Mouse (Mus musculus): Measurements from ENCODE around the gene Emg1. TPM values are rescaled to one million over a fixed set of nuclear protein-coding genes. Genes with fewer than 3 reads are reported as not detected.

Gene Emg1
- polyA plus RNA-seq (2012; rRNA removed), result 72.1 and 82.3 TPM in 2 replicates

GRCm38 (mm10) chr6:124711824-124712782 is at the start of gene Emg1, which contains the start of gene Phb2:
Emg1 (minus strand) TSS chr6:124712178.
Phb2 (plus strand) TSS chr6:124712336.

DNA sequence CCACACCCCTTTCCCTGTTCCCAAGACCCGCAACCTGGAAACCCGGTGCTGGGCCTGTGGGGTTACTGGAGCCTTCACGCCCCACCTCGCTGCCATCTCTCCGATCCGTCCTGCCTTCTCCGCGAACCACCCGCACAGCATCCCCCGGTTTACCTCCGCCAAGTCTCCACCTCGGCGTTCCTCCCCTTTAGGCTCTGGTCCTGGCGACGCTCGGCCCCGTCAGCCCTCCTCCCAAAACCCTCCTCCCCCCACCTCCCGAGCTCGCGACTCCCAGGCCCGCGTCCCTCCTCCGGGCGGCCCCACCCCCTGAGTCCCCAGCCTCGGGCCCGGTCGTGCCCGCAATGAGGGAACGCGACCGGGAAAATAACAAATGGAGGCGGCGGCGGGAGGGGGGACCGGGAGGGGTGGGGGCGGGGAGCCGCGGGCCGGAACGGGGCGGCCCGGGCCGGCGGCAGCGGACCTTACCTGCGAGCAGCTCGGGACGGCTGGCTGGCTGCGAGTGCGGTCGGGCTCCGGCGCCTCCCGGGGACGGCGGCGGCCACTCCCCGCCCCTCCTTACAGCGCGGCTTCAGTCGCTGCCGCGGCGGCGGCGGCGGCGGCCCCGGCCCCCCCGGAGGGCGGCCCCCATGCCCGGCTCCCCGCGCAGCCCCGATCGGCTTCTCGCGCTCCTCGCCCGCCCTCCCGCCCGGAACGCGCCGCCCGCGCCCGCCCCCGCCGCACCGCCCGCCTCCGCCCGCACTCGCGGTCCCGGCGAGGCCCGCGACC is 44.0 kb upstream of the Emg1 start, which contains the start of the genes Gm45234 and Atn1:
Gene Gm45234, minus strand, starts transcription at position 191 of the 765 bp plus-strand sequence.
Gene Atn1, minus strand, starts transcription at position 694 of the 765 bp plus-strand sequence.

GRCm38 (mm10) chr6:124740888-124741761 is 29.1 kb upstream of the Emg1 start, which contains the start of gene Grcc10:
Grcc10 (minus strand) TSS chr6:124741374.

GRCm38 (mm10) chr6:124738511-124739023 is 26.6 kb upstream of the Emg1 start, which contains the start of gene Ptpn6:
Ptpn6 (minus strand) TSS chr6:124738714.

DNA sequence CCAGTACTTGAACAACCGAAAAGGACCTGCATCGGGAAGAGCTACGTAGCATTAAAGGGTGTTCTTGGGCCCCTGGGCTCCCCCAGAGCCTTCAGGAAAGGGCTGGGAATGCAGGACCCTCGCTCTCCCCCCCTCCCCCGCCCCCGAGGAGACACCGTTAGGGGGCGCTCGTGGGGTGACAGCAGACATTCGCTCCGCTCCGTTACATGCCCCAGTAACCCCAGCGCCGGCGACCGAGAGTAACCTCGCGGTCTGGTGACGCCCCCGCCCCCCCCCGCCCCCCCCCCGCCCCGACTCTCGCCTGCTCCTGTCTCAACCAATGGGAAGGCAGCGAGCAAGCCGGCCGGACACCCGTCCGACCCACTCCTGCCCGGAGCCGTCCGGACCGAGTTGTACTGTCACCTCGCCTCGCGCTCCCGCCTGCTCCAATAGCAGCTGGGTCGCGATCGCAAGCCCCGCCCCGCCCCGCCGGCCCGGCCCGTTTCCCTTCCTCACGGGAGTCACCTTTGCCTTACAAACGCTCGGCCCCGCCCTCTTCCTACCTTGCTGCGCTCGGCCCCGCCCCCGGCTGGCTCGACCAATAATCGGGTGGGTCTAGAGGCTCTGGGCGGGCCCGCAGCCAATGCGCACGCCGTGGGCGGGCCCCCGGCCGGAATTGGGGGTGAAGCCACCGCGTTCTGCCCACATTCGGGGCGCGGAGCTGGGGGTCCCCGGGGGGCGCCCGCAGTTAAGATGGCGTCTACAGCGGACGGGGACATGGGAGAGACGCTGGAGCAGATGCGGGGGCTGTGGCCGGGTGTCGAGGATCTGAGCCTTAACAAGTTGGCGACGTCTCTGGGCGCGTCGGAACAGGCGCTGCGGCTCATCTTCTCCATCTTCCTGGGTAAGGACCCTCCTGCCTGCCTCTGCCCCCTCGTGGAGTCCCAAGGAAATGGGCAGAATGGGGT is 49.2 kb downstream of the Emg1 start, which contains the start of gene Lpcat3:
Gene Lpcat3, plus strand, starts transcription at position 551 of the 947 bp plus-strand sequence.

Other genes with a start within 250 kb of the Emg1 start
- gene Clstn3, start 247.4 kb downstream of the Emg1 start, polyA plus RNA-seq (2012; rRNA removed), result 3.7 and 3.8 TPM in 2 replicates
- 14.3 and 16.2 TPM in 2 replicates for gene C1rl, start 219.1 kb downstream of the Emg1 start, polyA plus RNA-seq (2012; rRNA removed)
- 29.2 and 33.8 TPM in 2 replicates for gene C1ra, start 199.8 kb downstream of the Emg1 start, polyA plus RNA-seq (2012; rRNA removed)
- gene C1s1, start 169.8 kb downstream of the Emg1 start, polyA plus RNA-seq (2012; rRNA removed), result 152 and 156 TPM in 2 replicates
- gene C1rb, start 141.9 kb downstream of the Emg1 start, polyA plus RNA-seq (2012; rRNA removed), result not detected in 2 replicates
- gene C1s2, start 76.1 kb downstream of the Emg1 start, polyA plus RNA-seq (2012; rRNA removed), result 0.01 TPM in 1 of 2 replicates, not detected in the other
- 144 and 183 TPM in 2 replicates for gene Lpcat3, start 49.2 kb downstream of the Emg1 start, polyA plus RNA-seq (2012; rRNA removed)
- gene Phb2, start 158 bp upstream of the Emg1 start, polyA plus RNA-seq (2012; rRNA removed), result 119 and 130 TPM in 2 replicates
- 33.5 and 37.1 TPM in 2 replicates for gene Ptpn6, start 26.5 kb upstream of the Emg1 start, polyA plus RNA-seq (2012; rRNA removed)
- 75.8 and 79.2 TPM in 2 replicates for gene Grcc10, start 29.2 kb upstream of the Emg1 start, polyA plus RNA-seq (2012; rRNA removed)
- not detected in 2 replicates for gene Gm45234, start 43.8 kb upstream of the Emg1 start, polyA plus RNA-seq (2012; rRNA removed)
- 2.4 and 3.4 TPM in 2 replicates for gene Atn1, start 44.3 kb upstream of the Emg1 start, polyA plus RNA-seq (2012; rRNA removed)
- 0.29 and 0.42 TPM in 2 replicates for gene Eno2, start 57.5 kb upstream of the Emg1 start, polyA plus RNA-seq (2012; rRNA removed)
- gene Lrrc23, start 67.5 kb upstream of the Emg1 start, polyA plus RNA-seq (2012; rRNA removed), result 0.05 and 0.06 TPM in 2 replicates
- 6.0 and 6.8 TPM in 2 replicates for gene Spsb2, start 96.5 kb upstream of the Emg1 start, polyA plus RNA-seq (2012; rRNA removed)
- gene Tpi1, start 102.1 kb upstream of the Emg1 start, polyA plus RNA-seq (2012; rRNA removed), result 397 and 428 TPM in 2 replicates
- 23.8 and 25.3 TPM in 2 replicates for gene Usp5, start 117.3 kb upstream of the Emg1 start, polyA plus RNA-seq (2012; rRNA removed)
- 76.5 and 80.3 TPM in 2 replicates for gene Cdca3, start 117.4 kb upstream of the Emg1 start, polyA plus RNA-seq (2012; rRNA removed)
- gene Gnb3, start 128.1 kb upstream of the Emg1 start, polyA plus RNA-seq (2012; rRNA removed), result 0.02 and 0.03 TPM in 2 replicates
- gene P3h3, start 145.6 kb upstream of the Emg1 start, polyA plus RNA-seq (2012; rRNA removed), result 3.8 and 3.9 TPM in 2 replicates
- gene Gpr162, start 151.8 kb upstream of the Emg1 start, polyA plus RNA-seq (2012; rRNA removed), result 0.04 and 0.06 TPM in 2 replicates
- 0.17 and 0.19 TPM in 2 replicates for gene Cd4, start 176.0 kb upstream of the Emg1 start, polyA plus RNA-seq (2012; rRNA removed)
- gene Lag3, start 199.5 kb upstream of the Emg1 start, polyA plus RNA-seq (2012; rRNA removed), result 0.14 and 0.20 TPM in 2 replicates
- gene Ptms, start 207.9 kb upstream of the Emg1 start, polyA plus RNA-seq (2012; rRNA removed), result 162 TPM in 2 replicates
- gene Mlf2, start 219.2 kb upstream of the Emg1 start, polyA plus RNA-seq (2012; rRNA removed), result 101 and 113 TPM in 2 replicates